Mouse (Mus musculus) E14TG2a.4 (cell line): ENCODE results near the gene Gadd45a.

ENCODE experiments used
- CTCF ChIP-seq: conservative IDR thresholded peaks from 2 replicates; pipeline ENCODE4 v1.5.1; 2014; ENCODE audit warnings: low read length
- NANOG ChIP-seq: IDR thresholded peaks from 2 replicates; pipeline ENCODE4 v1.6.1; 2014; ENCODE audit warnings: borderline replicate concordance, low read length, mixed read lengths
- POU5F1 ChIP-seq: IDR thresholded peaks from 2 replicates; pipeline ENCODE4 v1.6.1; 2014; ENCODE audit warnings: low read length, borderline replicate concordance

DNA sequence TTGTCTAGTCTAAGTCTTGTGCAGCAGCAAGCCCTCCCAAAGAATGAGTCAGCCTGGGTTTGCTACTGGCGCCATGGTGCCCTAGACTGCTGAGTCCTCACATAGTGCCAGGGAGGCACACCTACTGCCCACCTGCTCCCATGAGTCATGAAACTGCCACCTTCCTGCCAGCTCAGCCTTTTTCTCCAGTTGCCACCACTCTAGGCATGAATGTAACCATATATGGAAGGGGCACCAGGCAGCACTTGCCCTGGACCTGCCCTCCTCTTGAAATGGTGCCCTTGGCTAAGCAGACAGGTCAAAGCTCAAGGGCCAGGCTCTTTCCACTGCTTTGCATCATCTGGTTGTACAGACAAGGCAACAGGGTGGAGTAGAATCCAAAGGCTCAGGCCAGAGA lies 22.6 kb downstream of the Gadd45a start:
- no peak for TF ChIP-seq CTCF
- TF ChIP-seq NANOG = no peak
- TF ChIP-seq POU5F1 = no peak
